Mouse (Mus musculus) neural tube, embryonic 10.5 days (tissue): ENCODE results near the gene Dph5.
"Not testable (repeated sequence)": the region's sequence is repeated elsewhere in the genome, so short reads cannot be mapped to it uniquely, and the experiment has no call there.

Experiments used
- DNase-seq: peaks from one replicate; pipeline ENCODE4 v3.0.0-alpha.2; 2017; ENCODE audit warnings: low spot score; ENCODE audit errors: extremely low spot score

The Dph5 gene

DNA sequence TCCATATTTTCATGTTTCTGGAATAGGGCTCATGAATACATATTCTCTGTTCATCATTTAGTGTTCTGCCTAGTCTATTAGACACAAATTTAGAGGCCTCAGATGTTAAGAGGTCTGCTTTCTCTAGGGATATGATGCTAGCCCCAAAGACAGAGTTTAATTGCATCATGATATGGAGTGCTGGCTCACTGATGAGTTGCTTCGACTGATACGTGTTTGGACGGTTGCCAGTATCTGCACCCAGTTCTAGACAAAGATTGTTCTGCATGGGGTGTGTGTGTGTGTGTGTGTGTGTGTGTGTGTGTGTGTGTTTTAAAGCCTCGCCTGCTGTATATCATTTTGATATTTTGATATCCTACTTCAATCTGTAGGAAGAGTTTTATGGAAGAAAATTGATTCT lies 4.7 kb downstream of the Dph5 start:
- DNase-seq, result no peak

DNA sequence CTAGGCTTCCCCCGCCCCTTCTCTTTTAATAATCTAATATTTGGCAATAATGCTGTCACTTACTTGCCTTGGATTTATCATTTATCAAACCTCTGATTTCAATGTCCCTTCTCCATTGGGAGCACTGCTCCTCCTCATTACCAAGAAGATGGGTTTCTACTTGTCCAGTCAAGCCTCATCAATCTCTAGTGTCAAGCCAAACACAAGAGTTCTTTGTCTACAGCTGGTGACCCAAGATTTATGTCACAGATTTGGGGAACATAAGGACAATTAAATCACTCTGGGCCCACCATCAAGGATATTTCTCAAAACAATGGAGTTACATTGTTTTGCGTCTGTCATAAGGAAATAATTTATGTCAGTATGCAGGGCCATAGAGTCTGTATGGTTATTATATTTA lies 5.5 kb downstream of the Dph5 start:
- no peak for DNase-seq

- DNase-seq, result no peak
Observed at GRCm38 (mm10) chr3:115898354-115898948, 10.8 kb downstream of the Dph5 start.

DNA sequence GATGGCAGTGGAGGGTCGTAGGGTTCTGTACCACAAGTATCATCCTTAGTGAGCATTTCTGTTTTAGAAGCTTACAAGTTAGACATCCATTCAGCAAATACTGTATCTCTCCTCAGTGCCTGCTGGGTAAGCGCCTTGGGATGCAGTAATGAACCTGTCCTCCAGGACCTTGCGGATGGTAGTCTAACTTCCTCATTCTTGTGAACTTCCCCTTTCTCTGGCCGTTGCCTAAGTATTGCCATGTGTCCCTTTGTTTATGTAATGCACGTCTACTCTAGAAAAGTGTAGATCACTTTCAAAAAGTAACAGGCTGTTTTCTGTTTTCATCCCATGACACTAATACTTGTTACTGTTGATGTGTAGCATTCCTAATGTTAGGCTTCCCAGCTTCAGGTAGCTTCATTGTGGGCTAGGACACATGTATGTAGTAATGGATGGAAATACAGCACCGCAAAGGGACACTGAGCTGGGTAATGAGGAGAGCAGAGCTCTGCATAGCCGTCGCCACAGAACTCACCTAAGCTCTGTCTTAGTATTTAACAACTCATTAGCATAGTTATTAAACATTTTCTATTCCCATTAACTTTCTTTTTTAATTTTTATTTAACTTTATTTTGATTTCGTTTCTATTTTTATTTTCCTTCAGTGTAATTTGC lies 14.8 kb downstream of the Dph5 start:
- DNase-seq, result no peak

GRCm38 (mm10) chr3:115905067-115905466 lies 17.4 kb downstream of the Dph5 start:
- DNase-seq, result no peak

DNA sequence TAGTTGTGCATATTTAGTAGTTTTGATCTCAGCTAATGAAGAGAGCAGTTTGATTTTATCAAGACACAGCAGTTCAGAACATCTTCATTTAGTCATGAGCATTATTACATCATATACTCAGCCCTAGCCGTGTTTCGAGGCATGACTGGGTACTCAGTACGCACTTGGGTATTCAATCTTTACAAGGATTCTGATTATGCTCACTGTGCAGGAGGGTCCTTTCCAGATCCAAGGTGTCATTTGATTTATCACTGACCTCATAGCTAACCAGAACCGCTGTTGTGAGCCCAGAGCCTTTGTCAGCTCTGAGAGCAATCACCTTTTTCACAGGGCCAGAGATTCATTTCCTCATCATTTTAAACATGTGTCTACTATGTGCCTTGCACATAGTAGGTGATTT lies 17.9 kb downstream of the Dph5 start:
- DNase-seq, result no peak

GRCm38 (mm10) chr3:115907406-115907805 lies 19.8 kb downstream of the Dph5 start:
- DNase-seq, result not testable (repeated sequence)

DNA sequence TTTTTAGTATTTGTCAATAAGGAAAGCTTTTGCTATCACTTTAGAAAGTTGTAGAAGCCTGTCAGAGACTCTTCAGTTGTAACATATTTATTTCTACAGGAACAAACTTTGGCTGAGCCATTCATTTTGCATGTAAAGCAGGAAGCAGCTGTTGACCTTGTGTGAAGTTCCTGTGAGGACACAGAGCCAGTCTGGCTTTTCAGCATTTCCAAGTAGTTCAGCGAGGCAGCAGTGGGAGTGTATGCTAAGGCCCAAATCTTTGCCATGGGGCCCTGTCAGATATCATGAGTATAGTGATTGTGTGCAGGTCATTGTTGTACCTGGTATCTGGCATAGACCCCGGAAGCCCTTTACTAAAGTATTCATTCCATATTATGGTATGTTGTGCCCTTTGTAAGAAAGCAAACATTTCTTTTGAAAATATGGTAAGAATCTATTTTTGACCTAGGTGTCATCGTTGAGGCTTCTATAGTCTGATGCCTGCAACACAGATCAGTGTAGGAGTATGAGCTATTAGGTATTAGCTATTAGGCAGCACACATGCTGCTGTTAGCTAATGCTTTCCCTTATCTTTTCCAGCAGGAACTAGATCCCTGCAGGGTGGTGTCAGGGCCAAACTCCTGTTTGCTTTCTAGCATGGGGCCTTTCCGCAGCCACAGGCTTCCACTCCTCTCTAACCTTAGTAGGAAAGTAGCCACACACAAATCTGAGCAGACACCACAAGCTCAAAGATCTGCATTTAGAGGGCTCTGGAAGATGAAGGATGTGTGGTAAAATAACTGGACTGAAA lies 37.0 kb downstream of the Dph5 start:
- no peak for DNase-seq

DNA sequence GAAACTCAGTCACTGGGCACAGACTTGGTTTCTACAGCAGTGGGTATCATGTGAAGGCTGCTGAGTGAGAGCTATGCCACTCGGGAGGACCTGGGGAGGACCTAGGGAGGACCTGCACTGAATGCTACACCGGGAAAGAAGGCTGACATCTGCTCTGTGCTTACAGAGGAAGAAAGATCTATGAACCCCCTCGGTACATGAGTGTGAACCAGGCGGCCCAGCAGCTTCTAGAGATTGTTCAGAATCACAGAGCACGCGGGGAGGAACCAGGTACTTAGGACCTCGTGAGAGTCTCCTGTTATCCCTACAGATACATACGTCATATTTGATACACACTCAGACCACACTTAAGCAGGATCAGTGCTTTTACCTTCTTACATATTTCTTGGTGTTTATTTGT lies 38.9 kb downstream of the Dph5 start:
- DNase-seq, result no peak

- no peak for DNase-seq
Observed at GRCm38 (mm10) chr3:115931701-115932100, 44.1 kb downstream of the Dph5 start.

DNA sequence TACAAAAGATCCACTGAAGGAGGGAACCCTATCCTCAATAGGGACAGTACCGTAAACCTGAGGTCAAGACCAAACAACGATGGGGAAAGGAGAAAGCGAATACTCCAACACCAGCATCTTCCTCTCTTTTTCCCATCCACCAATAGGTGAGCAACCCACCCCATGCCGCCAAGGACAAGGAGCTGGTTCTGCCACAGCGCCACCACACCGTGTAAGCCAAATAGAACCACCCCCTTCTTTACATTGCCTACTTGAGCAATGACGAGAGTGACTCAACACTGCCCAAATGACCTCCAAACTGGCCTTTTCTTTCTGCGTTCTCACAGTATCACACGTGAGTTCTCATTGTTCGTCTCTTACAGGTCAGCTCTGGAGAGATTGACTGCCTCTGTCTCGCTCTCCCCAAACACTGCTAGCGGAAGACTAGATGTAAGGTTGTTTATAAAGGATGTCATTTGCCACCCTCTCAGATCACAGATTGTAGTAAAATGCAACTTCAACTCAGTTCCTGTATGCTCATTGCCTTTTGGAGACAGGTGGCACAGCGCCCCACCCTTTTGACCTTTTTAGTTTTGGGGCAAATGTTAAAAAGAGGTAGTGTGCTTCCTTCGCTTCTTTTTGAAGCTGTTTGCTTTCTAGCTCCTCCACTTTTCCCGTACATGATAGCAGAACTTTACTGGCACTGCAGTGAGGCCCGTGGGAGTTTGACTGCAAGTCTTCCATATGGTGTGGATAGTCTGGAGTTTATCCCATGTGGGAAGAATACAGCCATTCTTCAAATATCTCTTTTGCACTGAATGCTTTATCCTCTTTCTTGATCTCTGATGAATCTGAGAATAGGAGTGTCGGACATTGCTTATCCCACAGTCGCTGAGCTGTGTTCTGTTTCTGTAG lies 45.9 kb downstream of the Dph5 start:
- DNase-seq, result no peak

DNA sequence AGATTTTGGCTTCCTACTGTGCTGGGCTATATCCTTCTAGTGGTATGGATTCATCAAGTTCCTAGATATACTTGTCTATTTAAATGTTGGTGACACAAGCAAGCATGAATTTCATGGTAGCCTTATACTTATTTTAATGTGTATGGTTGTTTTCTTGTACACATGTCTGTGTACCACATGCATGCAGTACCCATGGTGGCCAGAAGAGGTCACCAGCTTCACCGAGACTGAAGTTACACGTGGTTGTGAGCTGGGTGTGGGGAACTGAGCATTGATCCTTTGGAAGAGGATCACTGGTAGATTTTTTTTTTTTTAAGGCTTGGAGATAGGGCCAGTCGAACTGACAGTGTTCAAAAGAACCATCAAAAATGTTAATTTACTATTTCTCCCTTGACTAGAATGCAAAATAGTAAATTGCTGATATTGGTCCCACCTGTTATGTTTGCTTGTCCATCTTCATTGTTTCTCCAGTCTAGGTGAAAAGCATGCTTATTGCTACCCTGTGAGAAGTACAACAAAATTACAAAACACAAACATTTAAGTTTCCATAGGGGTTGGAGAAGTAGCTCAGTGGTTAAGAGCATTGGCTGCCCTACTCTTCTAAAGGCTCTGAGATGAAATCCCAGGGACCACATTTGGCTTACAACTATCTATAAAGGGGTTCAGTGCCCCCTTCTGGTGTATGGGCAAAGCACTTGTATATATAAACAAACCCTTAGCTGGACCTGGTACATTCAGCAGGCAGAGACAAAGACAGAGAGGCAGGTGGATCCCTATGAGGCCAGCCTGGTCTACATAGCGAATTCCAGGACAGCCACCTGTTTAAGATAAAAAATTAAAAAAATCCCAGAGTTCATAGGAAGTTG lies 49.3 kb downstream of the Dph5 start:
- peak; percentile 35 for DNase-seq

- DNase-seq, result no peak
Observed at GRCm38 (mm10) chr3:115937807-115938206, 50.2 kb downstream of the Dph5 start.

DNA sequence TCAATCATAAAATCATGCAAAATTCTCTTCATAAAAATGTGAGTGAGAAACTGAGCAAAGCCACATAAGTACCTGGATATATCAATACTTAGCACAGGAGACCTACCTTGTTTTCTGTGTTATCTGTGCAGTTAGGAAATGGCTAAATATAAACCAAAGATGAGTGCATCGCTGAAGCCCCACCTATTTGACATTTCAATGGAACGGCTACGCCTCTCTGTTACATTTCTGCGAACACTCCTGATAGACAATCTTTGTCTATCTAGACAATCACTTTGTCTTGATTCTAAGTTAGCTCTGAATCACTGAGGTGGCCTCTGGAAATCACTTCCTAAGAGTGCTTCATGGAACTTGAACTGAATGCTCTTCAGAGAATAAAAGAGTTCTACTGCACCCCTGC lies 52.9 kb downstream of the Dph5 start:
- no peak for DNase-seq

DNA sequence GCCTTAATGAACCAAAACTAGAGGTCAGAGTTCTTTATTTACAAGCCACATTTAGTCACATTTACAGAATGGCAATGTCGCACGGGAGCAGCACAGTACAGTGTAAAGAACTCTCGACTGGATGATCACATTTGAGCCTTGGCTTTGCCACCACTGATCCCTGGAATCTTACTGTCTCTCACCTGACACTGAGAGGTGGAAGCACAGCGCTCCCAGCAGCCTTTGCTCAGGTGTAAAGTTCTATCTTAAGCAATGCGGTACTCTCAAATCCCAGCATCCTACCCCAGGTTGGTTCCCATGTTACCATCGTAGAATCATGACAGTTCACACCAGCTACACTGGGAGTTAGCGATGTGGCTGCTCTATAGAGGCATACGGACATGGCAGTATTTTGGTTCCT lies 53.8 kb downstream of the Dph5 start:
- DNase-seq, result no peak

GRCm38 (mm10) chr3:115944376-115944775 lies 56.7 kb downstream of the Dph5 start:
- no peak for DNase-seq

DNA sequence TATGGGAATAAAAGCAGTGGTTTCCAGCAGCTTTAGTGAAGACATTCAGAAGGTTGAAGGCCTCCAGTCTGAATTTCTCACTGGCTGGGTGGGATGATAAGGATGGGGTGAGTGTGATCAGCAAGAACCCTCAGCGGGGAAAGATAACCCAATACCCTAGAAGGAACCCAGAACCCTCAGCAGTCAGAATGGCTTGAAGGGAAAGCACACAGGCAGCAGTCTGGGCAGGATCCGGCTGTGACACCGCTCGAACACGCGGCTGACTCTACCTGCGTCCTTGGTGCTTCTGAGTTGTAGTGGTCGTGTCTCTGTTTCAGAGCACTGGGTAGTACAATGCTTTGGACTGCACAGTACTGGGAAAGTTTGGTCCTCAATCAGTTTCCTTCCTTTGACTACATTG lies 58.6 kb downstream of the Dph5 start:
- no peak for DNase-seq

- no peak for DNase-seq
Observed at GRCm38 (mm10) chr3:115949220-115949920, 61.7 kb downstream of the Dph5 start.

- DNase-seq, result no peak
Observed at GRCm38 (mm10) chr3:115949921-115950877, 62.6 kb downstream of the Dph5 start.
